7 mouse cellular contexts compared by ENCODE assay signal in genomic region chr13:67194340-67194894, GRCm38 (mm10). TPM values are rescaled to one million over a fixed set of nuclear protein-coding genes. Genes with fewer than 3 reads are reported as not detected.
A peak's percentile ranks its signal among the peaks of the same experiment; 100 is the strongest.
DNase-seq lines count a peak whose midpoint lies in the region; ATAC-seq lines count a peak whose summit lies in the region.

Zfp455 (plus strand) TSS chr13:67194506.

- peaks cover 10% of the 10 kb centered on the region for H3K4me1 ChIP-seq in megakaryocyte, embryonic 14.5 days

- H3K36me3 ChIP-seq in megakaryocyte, embryonic 14.5 days (replicated peaks; ENCODE audit: low read length), result peaks cover 3% of the 10 kb centered on the region

- peak; percentile 77 for DNase-seq in adipocyte (ENCODE audit: low spot score)
- peak; percentile 24 for DNase-seq in gastrocnemius, postnatal 14 days
- DNase-seq in left cerebral cortex, adult 9 months (ENCODE audit: low spot score in 2 of 2), result peak; percentile 42 to 73
- DNase-seq in right cerebral cortex, postnatal 10 days (ENCODE audit: low spot score in 2 of 2), result peak; percentile 48 to 62

- peak within 1 kb of the TSS; percentile 93 for H3K4me3 ChIP-seq in megakaryocyte, embryonic 14.5 days (replicated peaks)

- peaks cover 4% of the 10 kb centered on the region; the same call in 1 of the 2 replicates for H3K9me3 ChIP-seq in megakaryocyte, embryonic 14.5 days

- H3K27me3 ChIP-seq in megakaryocyte, embryonic 14.5 days (replicated peaks), result no peaks in the 10 kb centered on the region

- ATAC-seq in common myeloid progenitor, adult 5-6 weeks (replicated peaks; ENCODE audit: low read depth, poor library complexity, severe bottlenecking), result peak; percentile 99
- ATAC-seq in inflammation-experienced regulatory T-cells, adult 6 months, result peak; percentile 98

- intact Hi-C loops in gastrocnemius, postnatal 14 days (cut with DNase I; ENCODE audit: low total_unique reads), result no loop called here

RNA-seq across cellular contexts. Expression of gene Zfp455, which starts in this region (rescaled TPM):
- total RNA-seq in common myeloid progenitor, adult 5-6 weeks (2017), result 3.2 and 7.8 TPM in 2 replicates
- total RNA-seq in gastrocnemius, postnatal 14 days (2021), result under 1 TPM; 0.44 to 0.66 TPM
- 1 to 10 TPM; 5.7 to 6.5 (median 6.5) TPM for polyA plus RNA-seq in inflammation-experienced regulatory T-cells, adult 6 months (2017; shearing (Covaris generic))
- 0.04 TPM in 1 of 2 replicates, not detected in the other for polyA plus RNA-seq in megakaryocyte, embryonic 14.5 days (2012; ENCODE audit: insufficient read depth, low replicate concordance)

Comparison
In these comparisons a context has a peak if more than half of its experiments do, and no peak if none do; other contexts are left out.
1. Peak in every context shown above with its lines: DNase-seq, ATAC-seq and H3K4me3 ChIP-seq.
2. Peak in DNase-seq in gastrocnemius, postnatal 14 days; RNA of the gene not detected or under 1 TPM.
3. DNase-seq: peak in every context shown above with its lines; median percentile 77 in adipocyte; 58 in left cerebral cortex, adult 9 months; 55 in right cerebral cortex, postnatal 10 days; 24 in gastrocnemius, postnatal 14 days.